Mouse (Mus musculus) testis, postnatal 10 days (tissue): ENCODE measurements around the gene Gm20503.

ENCODE experiments used
- DNase-seq: peaks from one replicate; pipeline ENCODE4 v3.0.0; 2021; ENCODE audit warnings: low spot score

Gm20503 gene

GRCm38 (mm10) chr4:59007974-59008373 lies 5.0 kb downstream of the Gm20503 start:
- DNase-seq = no peak

GRCm38 (mm10) chr4:59009186-59009585 lies 6.2 kb downstream of the Gm20503 start:
- DNase-seq = no peak

DNA sequence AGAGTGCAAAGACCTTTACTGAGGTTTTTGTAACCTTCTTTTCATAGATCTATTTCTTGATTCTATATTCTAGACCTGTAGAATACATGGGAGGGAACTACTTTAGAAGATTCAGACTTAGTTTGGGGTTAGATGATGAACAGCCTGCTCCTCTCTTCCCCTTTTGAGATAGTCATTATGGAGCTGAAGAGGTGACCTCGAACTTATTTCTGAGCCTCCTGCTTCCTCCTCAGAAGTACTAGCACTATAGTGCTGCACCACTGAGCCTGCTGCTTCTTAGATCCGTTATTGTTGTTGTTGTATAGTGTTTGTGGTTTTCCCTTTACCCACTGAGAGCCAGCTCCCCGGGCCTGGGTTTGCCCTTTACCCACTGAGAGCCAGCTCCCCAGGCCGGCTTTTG lies 6.7 kb downstream of the Gm20503 start:
- no peak for DNase-seq

GRCm38 (mm10) chr4:59011446-59011845 lies 8.4 kb downstream of the Gm20503 start:
- DNase-seq = no peak

DNA sequence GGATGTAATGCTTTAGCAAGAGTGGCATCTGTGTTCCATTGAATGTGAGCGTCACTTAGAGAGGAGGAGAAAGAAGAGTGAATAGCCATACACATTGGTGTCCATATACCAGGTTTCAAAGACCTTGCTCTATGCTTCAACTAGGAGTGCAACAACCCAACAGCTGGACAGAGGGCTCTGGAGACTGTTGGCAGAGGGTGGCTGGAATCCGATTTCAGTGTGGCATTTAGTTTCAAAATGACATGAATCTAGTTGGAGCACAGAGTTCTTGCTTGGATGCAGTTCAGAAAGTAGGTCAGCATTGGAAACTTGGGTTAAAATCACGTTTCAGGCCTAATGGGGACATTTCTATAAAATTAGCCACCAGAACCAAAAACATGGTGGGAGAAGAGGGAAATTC lies 12.2 kb downstream of the Gm20503 start:
- DNase-seq = no peak

GRCm38 (mm10) chr4:59016922-59017321 lies 13.9 kb downstream of the Gm20503 start:
- no peak for DNase-seq

GRCm38 (mm10) chr4:59034325-59034917 lies 31.4 kb downstream of the Gm20503 start:
- peak; percentile 60 for DNase-seq

DNA sequence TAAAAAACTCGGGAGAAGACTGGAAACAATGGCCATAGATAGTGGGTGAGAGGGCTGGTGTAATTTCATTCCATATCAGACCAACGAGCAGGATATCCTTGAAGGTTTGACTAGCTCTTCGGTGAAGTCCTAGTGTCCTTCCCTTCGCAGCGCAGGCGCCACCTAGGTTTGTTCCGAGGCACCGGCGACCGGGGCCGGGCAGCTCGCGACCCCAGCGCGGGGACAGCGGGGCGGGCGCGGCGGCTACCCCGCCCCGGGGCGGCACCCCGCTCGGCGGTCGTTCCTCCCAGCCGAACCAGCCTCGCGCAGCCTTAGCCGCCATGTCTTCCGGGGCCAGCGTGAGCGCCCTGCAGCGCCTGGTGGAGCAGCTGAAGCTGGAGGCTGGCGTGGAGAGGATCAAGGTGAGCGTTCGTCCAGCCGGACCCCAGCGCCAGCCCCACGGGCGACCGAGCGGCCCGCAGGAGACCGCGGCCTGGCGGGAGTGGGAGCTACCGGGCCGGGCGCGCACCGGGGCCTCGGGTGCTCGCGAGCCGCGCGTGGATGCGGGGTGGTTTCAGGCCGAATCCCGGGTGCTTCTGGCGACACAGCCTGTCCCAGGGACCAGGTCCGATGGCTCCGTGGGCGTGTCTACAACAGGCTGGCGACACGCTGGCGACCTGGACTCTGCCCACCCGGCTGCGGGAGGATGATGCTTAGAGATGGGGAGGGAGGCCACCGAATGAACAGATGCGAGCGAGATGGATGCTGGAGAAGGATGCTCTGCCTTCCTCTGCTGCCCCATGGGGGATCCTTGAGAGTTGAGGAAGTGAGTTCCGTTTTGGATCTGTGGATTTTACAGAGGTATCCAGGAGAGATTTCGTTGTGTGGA lies 32.1 kb downstream of the Gm20503 start, which contains the start of gene Gng10:
Gene Gng10 (plus strand): TSS at position 171 of the 868 bp plus-strand sequence.
- peak; percentile 80 for DNase-seq

DNA sequence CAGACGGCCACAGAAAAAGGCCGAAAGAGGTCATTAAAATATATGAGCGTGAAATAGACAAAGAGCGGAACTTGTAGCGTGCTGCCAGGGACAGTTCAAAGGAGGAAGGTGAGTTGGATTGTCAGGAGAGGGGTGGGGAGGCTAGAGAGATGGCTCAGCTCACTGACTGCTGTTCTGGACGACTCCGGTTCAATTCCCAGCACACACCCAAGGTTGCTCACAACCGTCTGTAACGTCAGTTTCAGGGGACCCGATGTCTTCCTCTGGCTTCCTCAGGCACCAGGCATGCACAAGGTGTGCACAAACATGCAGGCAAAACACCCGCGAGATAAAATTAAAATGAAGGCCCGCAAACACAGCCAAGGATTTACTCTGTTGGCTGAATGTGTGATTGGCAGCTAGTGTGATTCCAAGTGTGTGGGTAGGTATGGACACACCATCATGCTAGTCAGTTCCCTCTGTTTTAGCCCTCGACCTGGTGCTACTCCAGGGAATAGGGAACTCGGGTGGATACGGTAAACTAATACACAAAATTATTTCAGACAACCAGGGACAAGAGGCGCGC lies 32.9 kb downstream of the Gm20503 start:
- DNase-seq = no peak

DNA sequence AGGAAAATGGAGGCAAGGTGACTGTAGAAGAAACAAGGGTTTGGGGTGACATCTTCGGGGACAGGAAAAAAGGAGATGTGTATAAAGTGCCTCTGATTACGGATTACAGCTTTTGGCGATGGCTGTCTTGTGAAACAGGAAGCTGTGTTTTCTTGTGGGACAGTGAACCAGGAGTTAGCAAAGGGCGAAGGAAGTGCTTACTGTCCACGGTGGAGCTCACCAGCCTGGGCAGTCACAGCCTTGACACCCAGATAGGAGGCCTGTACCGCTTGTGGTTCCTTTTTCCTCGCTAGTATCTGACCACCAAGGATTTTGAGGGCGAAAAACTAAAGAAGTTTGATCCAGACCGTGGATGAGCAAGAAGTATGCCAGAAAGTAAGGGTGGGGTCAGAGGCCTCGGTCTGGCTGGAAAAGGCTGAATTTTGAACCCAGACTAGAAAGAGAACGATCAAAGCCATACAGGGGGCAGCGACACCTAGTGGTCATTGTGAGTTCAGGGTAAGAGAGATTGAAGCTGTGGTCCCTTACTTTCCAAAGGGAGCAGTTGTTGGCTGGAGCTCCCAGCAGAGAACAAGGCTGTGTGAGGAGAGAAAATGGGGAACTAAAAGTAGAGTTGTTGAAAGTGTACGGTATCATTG lies 33.6 kb downstream of the Gm20503 start:
- DNase-seq = peak; percentile 83

DNA sequence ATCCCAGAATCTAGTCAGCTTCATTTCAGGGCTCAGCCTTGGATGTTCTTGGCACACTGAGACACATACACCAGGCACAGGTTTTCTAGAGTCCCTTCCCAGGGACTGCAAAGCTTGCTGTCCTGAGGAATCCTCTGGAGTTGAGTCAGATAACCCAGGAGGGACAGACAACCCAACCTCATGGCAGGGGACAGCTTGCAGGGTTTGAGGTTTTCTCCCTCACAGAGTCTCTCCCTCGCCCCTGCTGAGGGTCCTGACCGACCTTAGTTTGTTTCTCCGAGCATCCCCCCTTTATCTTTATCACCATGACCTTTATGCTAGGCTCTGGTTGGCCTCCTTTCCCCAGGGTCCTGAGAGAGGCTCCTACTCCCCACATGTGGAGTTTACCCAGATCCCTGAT lies 34.5 kb downstream of the Gm20503 start:
- DNase-seq = no peak

GRCm38 (mm10) chr4:59040397-59041287 lies 37.6 kb downstream of the Gm20503 start:
- no peak for DNase-seq

GRCm38 (mm10) chr4:59043074-59043473 lies 40.1 kb downstream of the Gm20503 start:
- no peak for DNase-seq

GRCm38 (mm10) chr4:59043891-59044290 lies 40.9 kb downstream of the Gm20503 start:
- DNase-seq = no peak

- DNase-seq = no peak
Measured at GRCm38 (mm10) chr4:59047222-59047621, 44.2 kb downstream of the Gm20503 start.

DNA sequence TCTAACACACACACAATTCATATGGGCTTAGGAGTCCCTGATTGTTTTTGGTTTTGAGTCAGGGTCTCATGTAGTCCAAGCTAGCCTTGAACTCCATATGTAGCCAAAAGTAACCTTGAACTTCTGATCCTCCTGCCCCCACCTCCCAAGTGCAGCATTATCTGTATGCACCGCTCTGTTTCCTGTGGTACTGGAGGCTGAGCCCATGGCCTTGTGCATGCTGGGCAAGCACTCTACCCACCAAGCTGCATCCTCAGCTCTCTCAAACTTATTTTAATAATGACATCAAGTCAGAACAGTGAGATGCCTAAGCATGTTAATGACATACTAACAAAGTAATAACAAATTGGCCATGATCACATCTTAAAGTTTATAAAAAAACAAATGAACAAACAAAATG lies 48.1 kb downstream of the Gm20503 start:
- DNase-seq = no peak

DNA sequence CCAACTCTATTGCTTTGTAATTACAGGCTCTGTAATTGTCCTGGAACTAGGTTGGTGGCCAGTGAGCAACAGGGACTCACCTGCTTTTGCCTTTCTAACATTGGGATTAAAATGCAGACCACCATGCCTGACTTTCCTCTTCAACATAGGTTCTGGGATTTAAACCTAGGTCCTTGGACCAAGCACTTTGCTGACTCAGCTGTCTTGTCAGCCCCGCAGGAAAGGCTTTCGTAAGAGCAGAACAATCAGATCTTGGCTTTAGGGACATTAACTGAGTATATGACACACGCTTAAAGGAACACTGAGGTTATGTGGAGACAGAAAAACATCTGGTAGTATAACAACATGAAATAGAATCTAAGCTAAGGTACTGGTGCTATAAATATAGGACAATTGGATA lies 54.9 kb downstream of the Gm20503 start:
- no peak for DNase-seq

GRCm38 (mm10) chr4:59062526-59062925 lies 59.5 kb downstream of the Gm20503 start:
- no peak for DNase-seq

DNA sequence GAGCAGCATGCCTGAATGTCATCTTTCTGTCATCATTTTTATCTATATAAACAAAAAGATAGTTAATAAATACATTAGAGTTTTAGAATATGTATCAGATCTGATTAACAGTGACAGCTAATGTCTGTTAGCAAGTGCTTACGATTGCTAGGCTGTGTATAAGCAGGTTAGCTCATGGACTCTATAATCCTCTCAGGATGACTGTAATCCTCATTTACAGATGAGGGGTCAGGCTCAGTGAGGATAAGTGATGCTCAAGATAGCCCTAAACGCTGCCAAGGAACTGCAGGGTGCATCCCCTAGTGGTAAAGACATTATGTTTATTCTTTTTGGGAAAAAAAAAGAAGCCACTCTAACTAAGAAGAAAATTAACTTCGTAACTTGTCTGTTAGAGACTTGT lies 66.3 kb downstream of the Gm20503 start:
- DNase-seq = no peak

GRCm38 (mm10) chr4:59083430-59083829 lies 80.4 kb downstream of the Gm20503 start:
- no peak for DNase-seq

- DNase-seq = no peak
Measured at GRCm38 (mm10) chr4:59089391-59089790, 86.4 kb downstream of the Gm20503 start.
